ENCODE assay signal across 8 mouse cellular contexts in genomic region chr19:46529601-46530448, GRCm38 (mm10). TPM values are rescaled to one million over a fixed set of nuclear protein-coding genes. Genes with fewer than 3 reads are reported as not detected.
DNase-seq lines count a peak whose midpoint lies in the region; ATAC-seq and TF ChIP-seq lines count a peak whose summit lies in the region.

No protein-coding gene starts in this region.

- ATAC-seq in hindbrain, embryonic 14.5 days (ENCODE audit: low FRiP score) = peak; percentile 0; the same call in 1 of the 2 replicates
- no peak for ATAC-seq in midbrain, embryonic 11.5 days (ENCODE audit: low FRiP score)
- ATAC-seq in granulocyte monocyte progenitor cell, adult 5-6 weeks (replicated peaks; ENCODE audit: poor library complexity, severe bottlenecking) = no peak

- no peaks in the 10 kb centered on the region for H3K36me3 ChIP-seq in kidney, adult 2 months (ENCODE audit: control insufficient read depth, insufficient read depth, low read length)
- no peaks in the 10 kb centered on the region for H3K36me3 ChIP-seq in hindbrain, embryonic 14.5 days (replicated peaks; ENCODE audit: control insufficient read depth, insufficient read depth)
- no peaks in the 10 kb centered on the region for H3K36me3 ChIP-seq in midbrain, embryonic 11.5 days (ENCODE audit: control insufficient read depth, insufficient read depth, low read length)

- H3K4me1 ChIP-seq in kidney, adult 2 months (ENCODE audit: control insufficient read depth, insufficient read depth, low read length) = peaks cover 56% of the 10 kb centered on the region
- peaks cover 81% of the 10 kb centered on the region for H3K4me1 ChIP-seq in hindbrain, embryonic 14.5 days (replicated peaks; ENCODE audit: control insufficient read depth, insufficient read depth, low read length)
- H3K4me1 ChIP-seq in midbrain, embryonic 11.5 days (ENCODE audit: control insufficient read depth, insufficient read depth, low read length) = peaks cover 94% of the 10 kb centered on the region

- no peak overlapping the region for H3K4me3 ChIP-seq in kidney, adult 2 months (ENCODE audit: insufficient read depth, low read depth, low read length)
- no peak overlapping the region for H3K4me3 ChIP-seq in hindbrain, embryonic 14.5 days (replicated peaks; ENCODE audit: low read length)
- H3K4me3 ChIP-seq in midbrain, embryonic 11.5 days (ENCODE audit: low read depth, low read length) = no peak overlapping the region

- peak overlapping the region; percentile 55; the same call in 1 of the 2 replicates for H3K9ac ChIP-seq in hindbrain, embryonic 14.5 days
- H3K9ac ChIP-seq in midbrain, embryonic 11.5 days (ENCODE audit: low read length) = peak overlapping the region; percentile 63

- no peaks in the 10 kb centered on the region for H3K9me3 ChIP-seq in hindbrain, embryonic 14.5 days (ENCODE audit: control insufficient read depth, low read length)
- H3K9me3 ChIP-seq in midbrain, embryonic 11.5 days (ENCODE audit: control insufficient read depth, low read length) = no peaks in the 10 kb centered on the region

- H3K4me2 ChIP-seq in hindbrain, embryonic 14.5 days (replicated peaks) = peak overlapping the region; percentile 57; the same call in 1 of the 2 replicates
- H3K4me2 ChIP-seq in midbrain, embryonic 11.5 days = peak overlapping the region; percentile 52

- 31% methylated on average over 13 of the region's 13 CpGs for WGBS in kidney, adult 2 months
- WGBS in hindbrain, embryonic 14.5 days = 6% methylated on average over 13 of the region's 13 CpGs
- 1% methylated on average over 13 of the region's 13 CpGs for WGBS in midbrain, embryonic 11.5 days

- H3K27me3 ChIP-seq in kidney, adult 2 months (replicated peaks; ENCODE audit: control insufficient read depth, insufficient read depth, low read length) = no peaks in the 10 kb centered on the region
- H3K27me3 ChIP-seq in hindbrain, embryonic 14.5 days (ENCODE audit: control insufficient read depth, insufficient read depth, low read length) = no peaks in the 10 kb centered on the region
- H3K27me3 ChIP-seq in midbrain, embryonic 11.5 days (ENCODE audit: control insufficient read depth, insufficient read depth, low read length) = no peaks in the 10 kb centered on the region

- TF ChIP-seq POLR2A in kidney, adult 2 months (IDR thresholded peaks at IDR 0.05; ENCODE audit: low read depth, low read length) = no peak

- H3K27ac ChIP-seq in kidney, adult 2 months (ENCODE audit: insufficient read depth, low read depth, low read length) = peak overlapping the region; percentile 84
- peak overlapping the region; percentile 92 for H3K27ac ChIP-seq in hindbrain, embryonic 14.5 days
- peak overlapping the region; percentile 96 for H3K27ac ChIP-seq in midbrain, embryonic 11.5 days (ENCODE audit: low read depth, low read length)

- TF ChIP-seq CTCF in kidney, adult 2 months (conservative IDR thresholded peaks at IDR 0.05; ENCODE audit: insufficient read depth, insufficient read length, low read depth, low read length) = no peak

- no peak for DNase-seq in kidney, adult 2 months
- DNase-seq in kidney, adult 9 months = no peak
- peak; percentile 59 for DNase-seq in embryo, embryonic 9.5 days (ENCODE audit: extremely low spot score)
- DNase-seq in hindbrain, embryonic 14.5 days (ENCODE audit: low spot score) = no peak
- peak; percentile 94 for DNase-seq in midbrain, embryonic 11.5 days (ENCODE audit: low spot score, missing footprints)
- no peak for DNase-seq in spleen, postnatal 10 days (ENCODE audit: low spot score in 2 of 2)
- no peak for DNase-seq in left cerebral cortex, adult 18-20 months (ENCODE audit: low spot score in 2 of 2)

RNA-seq across cellular contexts. Expression of gene Trim8, which starts 28.3 kb away (rescaled TPM):
- 41.3 and 43.6 TPM in 2 replicates for polyA plus RNA-seq in kidney, adult 2 months (2012; rRNA removed)
- polyA plus RNA-seq in hindbrain, embryonic 14.5 days (2014; fragmentation: Nextera tagmentation; extraction: Ambion mirVana) = 37.5 and 39.4 TPM in 2 replicates
- 28.6 and 31.7 TPM in 2 replicates for polyA plus RNA-seq in midbrain, embryonic 11.5 days (2014; fragmentation: Nextera tagmentation; extraction: Ambion mirVana)
- total RNA-seq in granulocyte monocyte progenitor cell, adult 5-6 weeks (2014; fragmentation: Nextera tagmentation) = 10.9 and 13.9 TPM in 2 replicates
- 12.2 and 13.6 TPM in 2 replicates for total RNA-seq in granulocyte monocyte progenitor cell, adult 5-6 weeks (2017)
- total RNA-seq in left cerebral cortex, adult 18-20 months (2021) = 100 to 1,000 TPM; 119 to 120 TPM

RNA-seq across cellular contexts. Expression of gene Arl3, which starts 43.2 kb away (rescaled TPM):
- 52.5 and 62.8 TPM in 2 replicates for polyA plus RNA-seq in kidney, adult 2 months (2012; rRNA removed)
- 130 and 141 TPM in 2 replicates for polyA plus RNA-seq in hindbrain, embryonic 14.5 days (2014; fragmentation: Nextera tagmentation; extraction: Ambion mirVana)
- 155 and 160 TPM in 2 replicates for polyA plus RNA-seq in midbrain, embryonic 11.5 days (2014; fragmentation: Nextera tagmentation; extraction: Ambion mirVana)
- total RNA-seq in granulocyte monocyte progenitor cell, adult 5-6 weeks (2014; fragmentation: Nextera tagmentation) = 9.9 and 23.4 TPM in 2 replicates
- total RNA-seq in granulocyte monocyte progenitor cell, adult 5-6 weeks (2017) = 13.9 and 14.3 TPM in 2 replicates
- 100 to 1,000 TPM; 122 to 128 TPM for total RNA-seq in left cerebral cortex, adult 18-20 months (2021)

RNA-seq across cellular contexts. Expression of gene Sfxn2, which starts 43.3 kb away (rescaled TPM):
- 18.9 and 23.0 TPM in 2 replicates for polyA plus RNA-seq in kidney, adult 2 months (2012; rRNA removed)
- 7.2 and 8.4 TPM in 2 replicates for polyA plus RNA-seq in hindbrain, embryonic 14.5 days (2014; fragmentation: Nextera tagmentation; extraction: Ambion mirVana)
- 12.1 and 12.7 TPM in 2 replicates for polyA plus RNA-seq in midbrain, embryonic 11.5 days (2014; fragmentation: Nextera tagmentation; extraction: Ambion mirVana)
- 11.8 and 16.3 TPM in 2 replicates for total RNA-seq in granulocyte monocyte progenitor cell, adult 5-6 weeks (2014; fragmentation: Nextera tagmentation)
- 8.7 and 10.9 TPM in 2 replicates for total RNA-seq in granulocyte monocyte progenitor cell, adult 5-6 weeks (2017)
- 1 to 10 TPM; 3.5 to 5.6 TPM for total RNA-seq in left cerebral cortex, adult 18-20 months (2021)

Comparison
In these comparisons a context has a peak if more than half of its experiments do, and no peak if none do; other contexts are left out.
1. DNase-seq: peak in embryo, embryonic 9.5 days (single experiment) and midbrain, embryonic 11.5 days (single experiment); none in kidney, adult 2 months (single experiment), kidney, adult 9 months (single experiment), hindbrain, embryonic 14.5 days (single experiment), spleen, postnatal 10 days (0 of 2) and left cerebral cortex, adult 18-20 months (0 of 2).
2. Peak in every context shown above with its lines, with median percentiles within 50 percentile points of each other: H3K27ac ChIP-seq.